Mouse (Mus musculus) myocyte (in vitro differentiated cells): ENCODE measurements around the gene Cxcr4.

Source experiments
- POLR2A ChIP-seq: IDR thresholded peaks from one replicate; pipeline ENCODE4 v1.6.1; 2011; ENCODE audit warnings: low read depth, mild to moderate bottlenecking, control low read depth, moderate library complexity; ENCODE audit not compliant: insufficient read length
- TCF12 ChIP-seq: IDR thresholded peaks from one replicate; pipeline ENCODE4 v1.6.1; 2011; ENCODE audit warnings: mild to moderate bottlenecking, control low read depth; ENCODE audit not compliant: poor library complexity, insufficient read depth, severe bottlenecking

GRCm38 (mm10) chr1:128594353-128595104 lies 2.4 kb upstream of the Cxcr4 start:
- no peak for TF ChIP-seq POLR2A
- no peak for TF ChIP-seq TCF12
